Mouse (Mus musculus): ENCODE results near the gene Grm3. TPM values are rescaled to one million over a fixed set of nuclear protein-coding genes. Genes with fewer than 3 reads are reported as not detected.

Gene Grm3
- polyA plus RNA-seq, 1 experiment, result not detected

DNA sequence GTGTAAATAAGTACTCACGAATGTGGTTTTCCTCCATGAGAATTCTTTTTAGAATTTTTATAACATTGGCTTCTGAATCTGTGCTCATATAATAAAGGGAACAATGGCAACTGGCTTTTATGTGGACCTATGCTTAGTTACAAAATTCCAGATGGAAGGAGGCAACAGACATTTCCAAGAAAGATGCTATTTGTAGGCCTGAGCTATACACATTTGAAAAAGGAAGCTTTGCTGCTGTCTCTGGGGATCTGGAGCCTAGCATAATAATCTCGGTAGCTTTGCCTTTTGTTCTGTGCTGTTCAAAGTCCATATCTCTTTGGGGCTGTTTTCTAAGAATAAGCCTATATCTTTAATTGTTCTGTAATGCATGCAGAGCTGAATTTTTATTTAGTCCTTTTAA lies 146.4 kb downstream of the Grm3 start:
- H3K79me3 ChIP-seq (ENCODE audit: low read depth), result no peaks in the 10 kb centered on the region
- no peak overlapping the region for H3ac ChIP-seq (ENCODE audit: control insufficient read depth, insufficient read length, low read depth)
- no peaks in the 10 kb centered on the region for H3K36me3 ChIP-seq (ENCODE audit: control insufficient read depth, insufficient read depth)
- H3K27me3 ChIP-seq (ENCODE audit: control insufficient read depth, insufficient read depth, insufficient read length), result no peaks in the 10 kb centered on the region
- H3K79me2 ChIP-seq (ENCODE audit: control insufficient read depth, insufficient read depth), result no peaks in the 10 kb centered on the region
- TF ChIP-seq FOSL1 (IDR thresholded peaks at IDR 0.05; ENCODE audit: insufficient read depth, low read length, poor library complexity, severe bottlenecking) (no peak), USF1 (IDR thresholded peaks at IDR 0.05; ENCODE audit: low read depth) (no peak), CTCF (IDR thresholded peaks at IDR 0.05; ENCODE audit: control insufficient read depth, insufficient read depth, insufficient read length) (no peak), MAX (IDR thresholded peaks at IDR 0.05) (no peak), CEBPB (IDR thresholded peaks at IDR 0.05; ENCODE audit: low read depth) (no peak), MYOG (IDR thresholded peaks at IDR 0.05; ENCODE audit: control insufficient read depth, extremely low read depth, insufficient read length) (no peak), MYOD1 (IDR thresholded peaks at IDR 0.05; ENCODE audit: control insufficient read depth, insufficient read length, low read depth) (no peak)
- no peak overlapping the region for H3K4me3 ChIP-seq (ENCODE audit: insufficient read depth, poor library complexity, severe bottlenecking)

DNA sequence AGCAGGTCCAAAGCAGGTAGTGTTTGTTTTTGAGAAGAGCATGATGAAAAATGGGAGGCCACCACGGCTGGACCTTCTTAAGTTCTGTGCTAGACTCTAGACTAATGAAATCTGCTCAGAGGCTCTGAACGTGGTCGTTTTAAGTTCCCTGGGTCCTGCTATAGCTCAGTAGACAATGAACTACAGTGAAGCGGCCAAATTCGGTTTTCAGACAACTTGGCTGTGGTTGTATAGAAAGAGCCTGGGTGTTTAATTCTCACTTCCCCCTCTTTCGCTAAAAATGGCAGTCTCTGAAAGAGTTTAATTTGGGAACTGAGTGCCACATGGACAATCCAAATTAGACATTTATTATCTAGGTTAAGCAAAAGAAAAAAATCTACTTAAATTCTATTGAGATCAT lies 154.0 kb downstream of the Grm3 start:
- H3K79me2 ChIP-seq (ENCODE audit: control insufficient read depth, insufficient read depth), result no peaks in the 10 kb centered on the region
- no peak for TF ChIP-seq USF1 (IDR thresholded peaks at IDR 0.05; ENCODE audit: low read depth)
- no peak for TF ChIP-seq MYOD1 (IDR thresholded peaks at IDR 0.05; ENCODE audit: control insufficient read depth, insufficient read length, low read depth)
- no peak for TF ChIP-seq CEBPB (IDR thresholded peaks at IDR 0.05; ENCODE audit: low read depth)
- TF ChIP-seq MAX (IDR thresholded peaks at IDR 0.05), result no peak
- no peak for TF ChIP-seq FOSL1 (IDR thresholded peaks at IDR 0.05; ENCODE audit: insufficient read depth, low read length, poor library complexity, severe bottlenecking)
- TF ChIP-seq MYOG (IDR thresholded peaks at IDR 0.05; ENCODE audit: control insufficient read depth, extremely low read depth, insufficient read length), result no peak
- no peak for TF ChIP-seq CTCF (IDR thresholded peaks at IDR 0.05; ENCODE audit: control insufficient read depth, insufficient read depth, insufficient read length)
- no peaks in the 10 kb centered on the region for H3K27me3 ChIP-seq (ENCODE audit: control insufficient read depth, insufficient read depth, insufficient read length)
- H3K79me3 ChIP-seq (ENCODE audit: low read depth), result no peaks in the 10 kb centered on the region
- H3K4me3 ChIP-seq (ENCODE audit: insufficient read depth, poor library complexity, severe bottlenecking), result no peak overlapping the region
- no peak overlapping the region for H3ac ChIP-seq (ENCODE audit: control insufficient read depth, insufficient read length, low read depth)
- no peaks in the 10 kb centered on the region for H3K36me3 ChIP-seq (ENCODE audit: control insufficient read depth, insufficient read depth)

DNA sequence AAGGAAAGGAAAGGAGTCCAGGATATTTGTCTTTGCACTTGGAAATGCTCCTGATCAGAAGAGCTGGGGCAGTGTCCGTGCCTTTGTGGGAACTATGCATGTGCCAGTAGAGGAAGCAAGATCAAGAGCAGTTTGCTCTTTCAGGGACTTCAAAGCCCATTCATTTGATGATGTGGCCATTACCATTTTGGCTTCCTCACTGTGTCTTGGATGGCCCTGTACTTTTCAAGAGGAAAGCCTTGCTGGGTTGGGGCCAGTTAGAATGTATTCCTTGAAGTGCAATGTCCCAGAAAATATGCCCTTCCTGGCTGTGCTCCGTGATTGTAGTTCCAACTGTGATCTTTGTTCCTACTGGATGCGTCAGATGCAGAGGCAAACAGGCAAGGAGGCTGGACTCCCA lies 167.3 kb downstream of the Grm3 start:
- TF ChIP-seq MYOD1 (IDR thresholded peaks at IDR 0.05; ENCODE audit: control insufficient read depth, insufficient read length, low read depth), result no peak
- TF ChIP-seq MYOG (IDR thresholded peaks at IDR 0.05; ENCODE audit: control insufficient read depth, extremely low read depth, insufficient read length), result no peak
- TF ChIP-seq CEBPB (IDR thresholded peaks at IDR 0.05; ENCODE audit: low read depth), result no peak
- no peak for TF ChIP-seq CTCF (IDR thresholded peaks at IDR 0.05; ENCODE audit: control insufficient read depth, insufficient read depth, insufficient read length)
- no peak for TF ChIP-seq USF1 (IDR thresholded peaks at IDR 0.05; ENCODE audit: low read depth)
- TF ChIP-seq FOSL1 (IDR thresholded peaks at IDR 0.05; ENCODE audit: insufficient read depth, low read length, poor library complexity, severe bottlenecking), result no peak
- TF ChIP-seq MAX (IDR thresholded peaks at IDR 0.05), result no peak
- Histone ChIP-seq H3K79me3 (ENCODE audit: low read depth) (no peaks in the 10 kb centered on the region), H3K36me3 (ENCODE audit: control insufficient read depth, insufficient read depth) (no peaks in the 10 kb centered on the region), H3ac (ENCODE audit: control insufficient read depth, insufficient read length, low read depth) (no peak overlapping the region), H3K4me3 (ENCODE audit: insufficient read depth, poor library complexity, severe bottlenecking) (no peak overlapping the region), H3K79me2 (ENCODE audit: control insufficient read depth, insufficient read depth) (no peaks in the 10 kb centered on the region), H3K27me3 (ENCODE audit: control insufficient read depth, insufficient read depth, insufficient read length) (no peaks in the 10 kb centered on the region)

DNA sequence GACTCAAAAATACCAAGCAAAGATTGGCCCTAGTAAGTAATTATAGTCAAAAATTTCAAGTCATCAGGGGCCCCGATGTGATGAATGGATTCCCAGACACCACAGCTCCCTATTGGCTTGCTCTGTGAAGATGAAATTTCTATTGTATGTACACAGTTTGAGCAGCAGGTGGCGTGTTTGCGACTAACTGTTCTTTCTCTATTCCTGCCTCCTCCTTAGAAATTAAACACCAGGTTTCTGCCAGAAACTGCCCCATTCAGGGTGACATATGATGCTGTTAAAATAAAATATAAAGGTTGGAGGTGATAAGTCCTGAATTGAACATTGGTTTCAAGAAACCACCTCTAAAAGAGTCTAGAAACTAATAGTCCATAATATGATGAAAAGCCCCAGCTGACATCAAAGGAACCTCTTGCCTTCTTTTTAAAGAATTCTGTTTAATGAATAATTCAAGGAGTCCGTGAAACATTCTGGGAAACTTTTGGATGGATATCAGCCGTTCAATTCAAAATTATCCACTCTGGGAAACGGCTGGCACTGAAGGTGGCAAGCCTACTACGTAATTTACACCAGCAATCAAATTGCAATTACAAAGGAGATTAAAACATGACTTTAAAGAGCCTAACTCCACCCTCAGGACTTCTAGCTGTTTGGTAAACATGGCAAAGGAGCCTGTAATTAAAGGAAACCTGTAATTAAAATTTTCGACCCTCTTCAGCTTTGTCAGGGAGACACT lies 184.0 kb downstream of the Grm3 start:
- Histone ChIP-seq H3K36me3 (ENCODE audit: control insufficient read depth, insufficient read depth) (no peaks in the 10 kb centered on the region), H3K27me3 (ENCODE audit: control insufficient read depth, insufficient read depth, insufficient read length) (no peaks in the 10 kb centered on the region), H3K79me3 (ENCODE audit: low read depth) (no peaks in the 10 kb centered on the region), H3K4me3 (ENCODE audit: insufficient read depth, poor library complexity, severe bottlenecking) (no peak overlapping the region), H3K79me2 (ENCODE audit: control insufficient read depth, insufficient read depth) (no peaks in the 10 kb centered on the region), H3ac (ENCODE audit: control insufficient read depth, insufficient read length, low read depth) (no peak overlapping the region)
- TF ChIP-seq USF1 (IDR thresholded peaks at IDR 0.05; ENCODE audit: low read depth) (no peak), CEBPB (IDR thresholded peaks at IDR 0.05; ENCODE audit: low read depth) (no peak), MYOG (IDR thresholded peaks at IDR 0.05; ENCODE audit: control insufficient read depth, extremely low read depth, insufficient read length) (no peak), CTCF (IDR thresholded peaks at IDR 0.05; ENCODE audit: control insufficient read depth, insufficient read depth, insufficient read length) (no peak), MAX (IDR thresholded peaks at IDR 0.05) (no peak), FOSL1 (IDR thresholded peaks at IDR 0.05; ENCODE audit: insufficient read depth, low read length, poor library complexity, severe bottlenecking) (no peak), MYOD1 (IDR thresholded peaks at IDR 0.05; ENCODE audit: control insufficient read depth, insufficient read length, low read depth) (no peak)

DNA sequence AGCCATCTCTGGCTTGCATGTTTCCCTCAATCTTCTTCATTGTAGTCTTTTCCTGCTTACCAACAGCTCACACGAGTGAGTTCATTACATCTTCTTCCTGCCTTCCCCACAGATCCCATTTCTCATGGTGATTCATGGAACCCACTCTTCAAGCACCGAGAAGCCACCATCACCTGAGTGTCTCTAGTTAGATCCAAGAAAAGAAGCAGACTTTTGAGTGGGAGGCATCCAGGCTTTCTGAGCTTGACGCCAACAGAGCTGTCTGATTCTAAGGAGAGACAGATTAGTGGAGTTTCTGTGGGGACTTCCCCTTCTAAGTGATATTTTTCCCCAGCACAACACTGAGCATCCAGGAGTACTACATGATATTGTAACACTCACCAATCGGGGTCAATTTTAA lies 199.5 kb downstream of the Grm3 start:
- no peaks in the 10 kb centered on the region for H3K79me3 ChIP-seq (ENCODE audit: low read depth)
- no peaks in the 10 kb centered on the region for H3K27me3 ChIP-seq (ENCODE audit: control insufficient read depth, insufficient read depth, insufficient read length)
- H3ac ChIP-seq (ENCODE audit: control insufficient read depth, insufficient read length, low read depth), result no peak overlapping the region
- no peaks in the 10 kb centered on the region for H3K79me2 ChIP-seq (ENCODE audit: control insufficient read depth, insufficient read depth)
- TF ChIP-seq MYOG (IDR thresholded peaks at IDR 0.05; ENCODE audit: control insufficient read depth, extremely low read depth, insufficient read length) (no peak), FOSL1 (IDR thresholded peaks at IDR 0.05; ENCODE audit: insufficient read depth, low read length, poor library complexity, severe bottlenecking) (no peak), MAX (IDR thresholded peaks at IDR 0.05) (no peak), CTCF (IDR thresholded peaks at IDR 0.05; ENCODE audit: control insufficient read depth, insufficient read depth, insufficient read length) (no peak), MYOD1 (IDR thresholded peaks at IDR 0.05; ENCODE audit: control insufficient read depth, insufficient read length, low read depth) (no peak), CEBPB (IDR thresholded peaks at IDR 0.05; ENCODE audit: low read depth) (no peak), USF1 (IDR thresholded peaks at IDR 0.05; ENCODE audit: low read depth) (no peak)
- H3K4me3 ChIP-seq (ENCODE audit: insufficient read depth, poor library complexity, severe bottlenecking), result no peak overlapping the region
- H3K36me3 ChIP-seq (ENCODE audit: control insufficient read depth, insufficient read depth), result no peaks in the 10 kb centered on the region
